In the genomic region with DNA sequence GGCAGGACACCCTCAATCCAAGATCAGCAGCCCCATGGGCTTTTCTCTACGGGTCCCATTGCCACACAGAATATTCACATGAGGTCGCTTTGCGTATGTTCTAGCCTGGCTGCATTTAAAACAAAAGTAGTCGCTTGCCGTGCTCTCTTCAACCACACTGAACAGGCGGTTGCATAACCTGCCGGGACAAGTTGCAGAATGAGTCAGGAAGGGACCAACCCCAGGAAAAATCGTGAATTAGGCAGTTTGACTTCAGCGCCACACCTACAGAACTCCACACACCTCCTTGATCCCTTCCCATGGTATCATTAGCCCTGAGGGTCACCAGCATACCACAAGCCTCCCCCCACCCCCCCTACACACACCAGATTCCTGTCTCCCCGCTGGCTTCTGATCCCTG, we compare ENCODE assay signal across 11 mouse cellular contexts. TPM values are rescaled to one million over a fixed set of nuclear protein-coding genes. Genes with fewer than 3 reads are reported as not detected.
DNase-seq lines count a peak whose midpoint lies in the region; ATAC-seq lines count a peak whose summit lies in the region.
"Had no signal": no experiment of that assay in that cellular context is flagged by ENCODE, and none has a peak within 500 bp of the region (broad histone marks: within the 10 kb centered on the region; RNA-seq: fewer than 3 reads in every experiment).

No protein-coding gene starts in this region.

- 33% methylated on average over 10 of the region's 10 CpGs for WGBS in heart, embryonic 10.5 days
- 30% methylated on average over 10 of the region's 10 CpGs for WGBS in embryonic facial prominence, embryonic 13.5 days

- no peak overlapping the region for H3K9ac ChIP-seq in embryonic facial prominence, embryonic 13.5 days
- H3K9ac ChIP-seq: midbrain, embryonic 12.5 days had no signal

- peak; percentile 68 for DNase-seq in heart, embryonic 10.5 days (ENCODE audit: low spot score)
- DNase-seq in heart, postnatal 4 days: no peak
- peak; percentile 48 to 65 for DNase-seq in kidney, postnatal 25 days
- DNase-seq in cerebellum, postnatal 10 days: no peak
- DNase-seq in cerebellum, adult 9-11 months: no peak
- no peak for DNase-seq in left cerebral cortex, adult 9 months (ENCODE audit: low spot score in 2 of 2)
- DNase-seq: layer of hippocampus, postnatal 36 days had no signal

- no peak for ATAC-seq in embryonic facial prominence, embryonic 13.5 days (ENCODE audit: insufficient number of reproducible peaks, insufficient read depth, low FRiP score, low TSS enrichment, low read depth)
- ATAC-seq in megakaryocyte progenitor cell, adult 5-6 weeks (replicated peaks; ENCODE audit: poor library complexity): 0 out of 2 replicates have a peak, but pooled peaks have one; percentile 11

- H3K4me3 ChIP-seq in heart, embryonic 10.5 days: no peak overlapping the region
- no peak overlapping the region for H3K4me3 ChIP-seq in embryonic facial prominence, embryonic 13.5 days
- H3K4me3 ChIP-seq: erythroblast, embryonic 14.5 days; midbrain, embryonic 12.5 days had no signal

- no peak overlapping the region for H3K27ac ChIP-seq in heart, embryonic 10.5 days
- H3K27ac ChIP-seq in embryonic facial prominence, embryonic 13.5 days: peak overlapping the region; percentile 48; the same call in 1 of the 2 replicates
- H3K27ac ChIP-seq: midbrain, embryonic 12.5 days had no signal

- H3K4me1 ChIP-seq in heart, embryonic 10.5 days: peaks cover 35% of the 10 kb centered on the region
- H3K4me1 ChIP-seq in embryonic facial prominence, embryonic 13.5 days: peaks cover 28% of the 10 kb centered on the region

- H3K36me3 ChIP-seq in heart, embryonic 10.5 days: no peaks in the 10 kb centered on the region
- no peaks in the 10 kb centered on the region for H3K36me3 ChIP-seq in embryonic facial prominence, embryonic 13.5 days
- H3K36me3 ChIP-seq: midbrain, embryonic 12.5 days had no signal

- no peak overlapping the region; the same call in 1 of the 2 replicates for H3K4me2 ChIP-seq in embryonic facial prominence, embryonic 13.5 days
- H3K4me2 ChIP-seq: midbrain, embryonic 12.5 days had no signal

- H3K9me3 ChIP-seq in heart, embryonic 10.5 days: no peaks in the 10 kb centered on the region
- no peaks in the 10 kb centered on the region for H3K9me3 ChIP-seq in embryonic facial prominence, embryonic 13.5 days
- H3K9me3 ChIP-seq: midbrain, embryonic 12.5 days had no signal

- H3K27me3 ChIP-seq in heart, embryonic 10.5 days (ENCODE audit: insufficient read depth, poor library complexity, severe bottlenecking): no peaks in the 10 kb centered on the region
- peaks cover 16% of the 10 kb centered on the region; the same call in 1 of the 2 replicates for H3K27me3 ChIP-seq in embryonic facial prominence, embryonic 13.5 days

RNA-seq across cellular contexts. Expression of a gene that starts 4.4 kb away (rescaled TPM):
- 13.5 and 16.4 TPM in 2 replicates for polyA plus RNA-seq in heart, embryonic 10.5 days (2016; fragmentation: Nextera tagmentation; extraction: Ambion mirVana)
- 10 to 100 TPM; 12.6 to 14.6 TPM for total RNA-seq in heart, postnatal 4 days (2021)
- 18.0 and 19.9 TPM in 2 replicates for polyA plus RNA-seq in embryonic facial prominence, embryonic 13.5 days (2015; fragmentation: Nextera tagmentation; extraction: Ambion mirVana)
- 0.30 and 0.37 TPM in 2 replicates for total RNA-seq in megakaryocyte progenitor cell, adult 5-6 weeks (2015)
- 0.58 and 1.5 TPM in 2 replicates for total RNA-seq in megakaryocyte progenitor cell, adult 5-6 weeks (2017)

Comparison
In these comparisons a context has a peak if more than half of its experiments do, and no peak if none do; other contexts are left out.
1. DNase-seq: peak in heart, embryonic 10.5 days (single experiment) and kidney, postnatal 25 days (2 of 2); none in heart, postnatal 4 days (single experiment), cerebellum, postnatal 10 days (0 of 2), cerebellum, adult 9-11 months (single experiment) and left cerebral cortex, adult 9 months (0 of 2).
2. RNA of a gene that starts 4.4 kb away (total RNA-seq): 12.6 to 14.6 TPM in heart, postnatal 4 days; 0.30 to 1.5 TPM in megakaryocyte progenitor cell, adult 5-6 weeks; every median in the first group is over 4 times any median in the second.